Mouse (Mus musculus) limb, embryonic 12.5 days (tissue): ENCODE results near the gene Ntf3. TPM values are rescaled to one million over a fixed set of nuclear protein-coding genes. Genes with fewer than 3 reads are reported as not detected.

ENCODE experiments used
- ATAC-seq: fragments of 200-750 bp; cut with Nextera tagmentation; 2 replicates; pipeline ENCODE4 v1.8.0; 2017; ENCODE audit warnings: low read depth, moderate TSS enrichment; ENCODE audit not compliant: insufficient number of reproducible peaks, insufficient read depth, low FRiP score, low TSS enrichment
- H3K27ac ChIP-seq: fragments of 300-500 bp; sonication (generic); 2 replicates; pipeline ENCODE4 v1.5.1; 2016; ENCODE audit warnings: mild to moderate bottlenecking, moderate library complexity
- H3K27me3 ChIP-seq: fragments of 300-500 bp; sonication (generic); 2 replicates; pipeline ENCODE4 v1.6.1; 2016; ENCODE audit warnings: mild to moderate bottlenecking, moderate library complexity
- H3K36me3 ChIP-seq: fragments of 300-500 bp; sonication (generic); 2 replicates; pipeline ENCODE4 v1.6.1; 2016; ENCODE audit warnings: mild to moderate bottlenecking, moderate library complexity
- H3K4me1 ChIP-seq: fragments of 300-500 bp; sonication (generic); replicated peaks from 2 replicates; pipeline ENCODE4 v1.6.1; 2016
- H3K4me2 ChIP-seq: fragments of 300-500 bp; sonication (generic); 2 replicates; pipeline ENCODE4 v1.6.1; 2016; ENCODE audit warnings: mild to moderate bottlenecking, moderate library complexity
- H3K4me3 ChIP-seq: fragments of 300-500 bp; sonication (generic); replicated peaks from 2 replicates; pipeline ENCODE4 v1.5.1; 2016; ENCODE audit warnings: mild to moderate bottlenecking
- H3K9ac ChIP-seq: fragments of 300-500 bp; sonication (generic); replicated peaks from 2 replicates; pipeline ENCODE4 v1.6.1; 2016; ENCODE audit warnings: mild to moderate bottlenecking, moderate library complexity
- H3K9me3 ChIP-seq: fragments of 300-500 bp; sonication (generic); 2 replicates; pipeline ENCODE4 v1.6.1; 2016; ENCODE audit warnings: mild to moderate bottlenecking, moderate library complexity
- WGBS: fragments of 180-500 bp; shearing (Covaris S2); methylation state at CpG from one replicate; pipeline ENCODE4 v1.1.7; 2016; 5-methylcytosine and 5-hydroxymethylcytosine counted together
- polyA plus RNA-seq: library from polyadenylated mRNA; unstranded; fragments of >200 nt; fragmentation: Nextera tagmentation; extraction: Ambion mirVana; gene quantifications from 2 replicates; pipeline ENCODE4 v1.2.1, GENCODE M21; 2016

Gene Ntf3
- polyA plus RNA-seq, 1 experiment from 2014 or later = 27.6 TPM

- H3K27me3 ChIP-seq = no peaks in the 10 kb centered on the region
- H3K4me2 ChIP-seq = peak overlapping the region; percentile 48
- peak; percentile 59; the same call in 1 of the 2 replicates for ATAC-seq
- peak overlapping the region; percentile 79 for H3K27ac ChIP-seq
- no peak overlapping the region for H3K9ac ChIP-seq
- no peaks in the 10 kb centered on the region for H3K9me3 ChIP-seq
- peaks cover 31% of the 10 kb centered on the region for H3K4me1 ChIP-seq
- no peak overlapping the region; the same call in 1 of the 2 replicates for H3K4me3 ChIP-seq
- H3K36me3 ChIP-seq = peaks cover 21% of the 10 kb centered on the region; the same call in 1 of the 2 replicates
- 13% methylated on average over 19 of the region's 19 CpGs for WGBS
These were observed 32.4 kb downstream of the Ntf3 start for GRCm38 (mm10) chr6:126134155-126134906.

- Histone ChIP-seq H3K9ac (no peak overlapping the region), H3K4me3 (no peak overlapping the region), H3K27me3 (no peaks in the 10 kb centered on the region), H3K4me2 (no peak overlapping the region), H3K27ac (no peak overlapping the region), H3K9me3 (no peaks in the 10 kb centered on the region), H3K36me3 (peaks cover 6% of the 10 kb centered on the region; the same call in 1 of the 2 replicates), H3K4me1 (peaks cover 31% of the 10 kb centered on the region)
- no peak for ATAC-seq
- 81% methylated on average over 7 of the region's 7 CpGs for WGBS
These were observed 38.5 kb downstream of the Ntf3 start for GRCm38 (mm10) chr6:126128238-126128637.

- H3K36me3 ChIP-seq = no peaks in the 10 kb centered on the region
- H3K4me2 ChIP-seq = no peak overlapping the region
- no peak overlapping the region for H3K27ac ChIP-seq
- no peaks in the 10 kb centered on the region for H3K9me3 ChIP-seq
- no peak overlapping the region for H3K9ac ChIP-seq
- ATAC-seq = no peak
- no peaks in the 10 kb centered on the region for H3K27me3 ChIP-seq
- WGBS = 83% methylated on average over 1 of the region's 1 CpGs
- H3K4me1 ChIP-seq = peaks cover 44% of the 10 kb centered on the region
- no peak overlapping the region for H3K4me3 ChIP-seq
These were observed 48.5 kb downstream of the Ntf3 start for GRCm38 (mm10) chr6:126118247-126118646.

GRCm38 (mm10) chr6:126117191-126117590 lies 49.5 kb downstream of the Ntf3 start:
- Histone ChIP-seq H3K4me3 (no peak overlapping the region), H3K4me2 (no peak overlapping the region), H3K4me1 (peaks cover 48% of the 10 kb centered on the region), H3K27ac (peak overlapping the region; percentile 47; the same call in 1 of the 2 replicates), H3K27me3 (no peaks in the 10 kb centered on the region), H3K36me3 (peaks cover 6% of the 10 kb centered on the region; the same call in 1 of the 2 replicates), H3K9ac (no peak overlapping the region), H3K9me3 (no peaks in the 10 kb centered on the region)
- 75% methylated on average over 8 of the region's 8 CpGs for WGBS
- no peak for ATAC-seq

GRCm38 (mm10) chr6:126114934-126115633 lies 51.6 kb downstream of the Ntf3 start:
- Histone ChIP-seq H3K9ac (peak overlapping the region; percentile 23; the same call in 1 of the 2 replicates), H3K4me3 (no peak overlapping the region), H3K27ac (peak overlapping the region; percentile 98), H3K36me3 (peaks cover 13% of the 10 kb centered on the region), H3K4me2 (peak overlapping the region; percentile 37), H3K27me3 (no peaks in the 10 kb centered on the region), H3K4me1 (peaks cover 48% of the 10 kb centered on the region), H3K9me3 (no peaks in the 10 kb centered on the region)
- ATAC-seq = peak; percentile 77
- WGBS = 14% methylated on average over 10 of the region's 10 CpGs

GRCm38 (mm10) chr6:126110892-126111835 lies 55.5 kb downstream of the Ntf3 start:
- no peaks in the 10 kb centered on the region for H3K27me3 ChIP-seq
- ATAC-seq = no peak
- no peak overlapping the region for H3K4me3 ChIP-seq
- peaks cover 16% of the 10 kb centered on the region for H3K36me3 ChIP-seq
- no peak overlapping the region for H3K9ac ChIP-seq
- H3K27ac ChIP-seq = no peak overlapping the region
- H3K4me1 ChIP-seq = peaks cover 53% of the 10 kb centered on the region
- no peak overlapping the region for H3K4me2 ChIP-seq
- no peaks in the 10 kb centered on the region for H3K9me3 ChIP-seq
- WGBS = 72% methylated on average over 15 of the region's 15 CpGs

- Histone ChIP-seq H3K4me1 (peaks cover 41% of the 10 kb centered on the region), H3K36me3 (peaks cover 22% of the 10 kb centered on the region), H3K27ac (no peak overlapping the region), H3K9ac (no peak overlapping the region), H3K27me3 (no peaks in the 10 kb centered on the region), H3K4me2 (no peak overlapping the region), H3K9me3 (no peaks in the 10 kb centered on the region), H3K4me3 (no peak overlapping the region)
- 80% methylated on average over 5 of the region's 5 CpGs for WGBS
- ATAC-seq = no peak
These were observed 57.5 kb downstream of the Ntf3 start for GRCm38 (mm10) chr6:126109184-126109583.

GRCm38 (mm10) chr6:126108771-126109170 lies 57.9 kb downstream of the Ntf3 start:
- Histone ChIP-seq H3K9me3 (no peaks in the 10 kb centered on the region), H3K27ac (no peak overlapping the region), H3K36me3 (peaks cover 22% of the 10 kb centered on the region), H3K4me1 (peaks cover 38% of the 10 kb centered on the region), H3K27me3 (no peaks in the 10 kb centered on the region), H3K9ac (no peak overlapping the region), H3K4me3 (no peak overlapping the region), H3K4me2 (no peak overlapping the region)
- 86% methylated on average over 2 of the region's 2 CpGs for WGBS
- no peak for ATAC-seq

GRCm38 (mm10) chr6:126107398-126107797 lies 59.3 kb downstream of the Ntf3 start:
- Histone ChIP-seq H3K4me3 (no peak overlapping the region), H3K9ac (no peak overlapping the region), H3K36me3 (peaks cover 24% of the 10 kb centered on the region), H3K27me3 (no peaks in the 10 kb centered on the region), H3K9me3 (no peaks in the 10 kb centered on the region), H3K27ac (no peak overlapping the region), H3K4me1 (peaks cover 40% of the 10 kb centered on the region), H3K4me2 (no peak overlapping the region)
- no peak for ATAC-seq
- 85% methylated on average over 2 of the region's 2 CpGs for WGBS

- WGBS = 45% methylated on average over 2 of the region's 2 CpGs
- Histone ChIP-seq H3K27ac (peak overlapping the region; percentile 46; the same call in 1 of the 2 replicates), H3K9ac (no peak overlapping the region), H3K9me3 (no peaks in the 10 kb centered on the region), H3K4me2 (no peak overlapping the region), H3K4me1 (peaks cover 40% of the 10 kb centered on the region), H3K36me3 (peaks cover 30% of the 10 kb centered on the region), H3K4me3 (no peak overlapping the region), H3K27me3 (no peaks in the 10 kb centered on the region)
- no peak for ATAC-seq
These were observed 59.9 kb downstream of the Ntf3 start for GRCm38 (mm10) chr6:126106798-126107173.
